In genomic region chr5:30768082-30768481, GRCm38 (mm10) we compare ENCODE assay signal across 10 mouse cellular contexts. TPM values are rescaled to one million over a fixed set of nuclear protein-coding genes. Genes with fewer than 3 reads are reported as not detected.
DNase-seq lines count a peak whose midpoint lies in the region; ATAC-seq and TF ChIP-seq lines count a peak whose summit lies in the region.
"Had no signal": no experiment of that assay in that cellular context is flagged by ENCODE, and none has a peak within 500 bp of the region (broad histone marks: within the 10 kb centered on the region; RNA-seq: fewer than 3 reads in every experiment).

No protein-coding gene starts in this region.

- no peak for TF ChIP-seq POLR2A in cerebellum, adult 2 months (IDR thresholded peaks at IDR 0.05; ENCODE audit: borderline replicate concordance, insufficient read depth, low read length)
- no peak for TF ChIP-seq POLR2A in olfactory bulb, adult 2 months (IDR thresholded peaks at IDR 0.05; ENCODE audit: insufficient read depth, low read depth, low read length)

- 35% methylated on average over 4 of the region's 4 CpGs for WGBS in cerebellum, adult 2 months
- 41% methylated on average over 4 of the region's 4 CpGs for WGBS in lung, embryonic 14.5 days
- WGBS in hindbrain, embryonic 13.5 days: 62% methylated on average over 4 of the region's 4 CpGs
- 58% methylated on average over 4 of the region's 4 CpGs for WGBS in olfactory bulb, adult 2 months

- no peak overlapping the region; the same call in 1 of the 2 replicates for H3K9ac ChIP-seq in lung, embryonic 14.5 days
- H3K9ac ChIP-seq in hindbrain, embryonic 13.5 days: peak overlapping the region; percentile 35; the same call in 1 of the 2 replicates
- H3K9ac ChIP-seq: embryonic facial prominence, embryonic 12.5 days had no signal

- H3K36me3 ChIP-seq in lung, embryonic 14.5 days (ENCODE audit: insufficient read depth): no peaks in the 10 kb centered on the region
- peaks cover 15% of the 10 kb centered on the region for H3K36me3 ChIP-seq in hindbrain, embryonic 13.5 days
- H3K36me3 ChIP-seq: embryonic facial prominence, embryonic 12.5 days had no signal

- intact Hi-C loops in left cerebral cortex, postnatal 25 days (cut with DNase I): no loop called here

- peak; percentile 35; the same call in 1 of the 2 replicates for ATAC-seq in lung, embryonic 14.5 days (ENCODE audit: insufficient read depth)
- ATAC-seq in hindbrain, embryonic 13.5 days (ENCODE audit: low FRiP score): 0 out of 2 replicates have a peak, but pooled peaks have one; percentile 2

- H3K9me3 ChIP-seq in lung, embryonic 14.5 days (ENCODE audit: low read depth, low read length): no peaks in the 10 kb centered on the region
- no peaks in the 10 kb centered on the region for H3K9me3 ChIP-seq in hindbrain, embryonic 13.5 days
- H3K9me3 ChIP-seq: embryonic facial prominence, embryonic 12.5 days had no signal

- no peak overlapping the region for H3K4me3 ChIP-seq in cerebellum, adult 2 months (replicated peaks; ENCODE audit: insufficient read depth, low read depth, low read length)
- H3K4me3 ChIP-seq in lung, embryonic 14.5 days (ENCODE audit: low read depth, low read length): no peak overlapping the region
- H3K4me3 ChIP-seq in hindbrain, embryonic 13.5 days: no peak overlapping the region
- no peak overlapping the region for H3K4me3 ChIP-seq in olfactory bulb, adult 2 months (ENCODE audit: insufficient read depth, low read depth, low read length)
- H3K4me3 ChIP-seq: embryonic facial prominence, embryonic 12.5 days had no signal

- H3K27ac ChIP-seq in cerebellum, adult 2 months (ENCODE audit: insufficient read depth, low read length): peak overlapping the region; percentile 16
- H3K27ac ChIP-seq in lung, embryonic 14.5 days (ENCODE audit: low read depth): peak overlapping the region; percentile 76
- H3K27ac ChIP-seq in hindbrain, embryonic 13.5 days: peak overlapping the region; percentile 70
- peak overlapping the region; percentile 52 for H3K27ac ChIP-seq in olfactory bulb, adult 2 months (ENCODE audit: insufficient read depth, low read depth, low read length)
- H3K27ac ChIP-seq: embryonic facial prominence, embryonic 12.5 days had no signal

- no peak for TF ChIP-seq CTCF in cerebellum, adult 2 months (IDR thresholded peaks at IDR 0.05; ENCODE audit: borderline replicate concordance, insufficient read depth, low read depth, low read length)
- TF ChIP-seq CTCF in lung, embryonic 14.5 days (IDR thresholded peaks at IDR 0.05; ENCODE audit: low read depth): no peak
- TF ChIP-seq CTCF in olfactory bulb, adult 2 months (IDR thresholded peaks at IDR 0.05; ENCODE audit: insufficient read depth, low read depth, low read length): no peak

- peaks cover 17% of the 10 kb centered on the region for H3K4me1 ChIP-seq in cerebellum, adult 2 months (ENCODE audit: control insufficient read depth, insufficient read depth, low read length)
- peaks cover 20% of the 10 kb centered on the region for H3K4me1 ChIP-seq in lung, embryonic 14.5 days (ENCODE audit: insufficient read depth)
- H3K4me1 ChIP-seq in hindbrain, embryonic 13.5 days (replicated peaks): peaks cover 76% of the 10 kb centered on the region
- H3K4me1 ChIP-seq in olfactory bulb, adult 2 months (ENCODE audit: control insufficient read depth, insufficient read depth, low read length): peaks cover 55% of the 10 kb centered on the region

- peak in 1 of 2 experiments; percentile 18 for DNase-seq in cerebellum, adult 2 months
- DNase-seq in cerebellum, adult 11-12 months: no peak
- peak; percentile 63 for DNase-seq in lung, embryonic 14.5 days
- no peak for DNase-seq in lung, postnatal 25 days (ENCODE audit: low spot score)
- no peak for DNase-seq in left cerebral cortex, postnatal 25 days (ENCODE audit: low spot score in 2 of 2)
- no peak for DNase-seq in kidney, postnatal 10 days

- H3K27me3 ChIP-seq in cerebellum, adult 2 months (ENCODE audit: control insufficient read depth, insufficient read depth, low read length): no peaks in the 10 kb centered on the region
- no peaks in the 10 kb centered on the region for H3K27me3 ChIP-seq in lung, embryonic 14.5 days (ENCODE audit: insufficient read depth, low read length)
- no peaks in the 10 kb centered on the region for H3K27me3 ChIP-seq in hindbrain, embryonic 13.5 days
- H3K27me3 ChIP-seq: embryonic facial prominence, embryonic 12.5 days had no signal

- peak overlapping the region; percentile 7; the same call in 1 of the 2 replicates for H3K4me2 ChIP-seq in lung, embryonic 14.5 days
- no peak overlapping the region for H3K4me2 ChIP-seq in hindbrain, embryonic 13.5 days
- H3K4me2 ChIP-seq: embryonic facial prominence, embryonic 12.5 days had no signal

RNA-seq across cellular contexts. Expression of gene Mapre3, which starts 46.4 kb away (rescaled TPM):
- polyA plus RNA-seq in cerebellum, adult 2 months (2012; rRNA removed): 276 and 288 TPM in 2 replicates
- 17.9 and 18.2 TPM in 2 replicates for polyA plus RNA-seq in lung, embryonic 14.5 days (2014; fragmentation: Nextera tagmentation; extraction: Ambion mirVana)
- 108 and 115 TPM in 2 replicates for polyA plus RNA-seq in hindbrain, embryonic 13.5 days (2015; fragmentation: Nextera tagmentation; extraction: Ambion mirVana)
- polyA plus RNA-seq in olfactory bulb, adult 2 months (2012; ENCODE audit: insufficient read depth, insufficient read length, low replicate concordance, missing spikeins): not detected in 2 replicates
- total RNA-seq in left cerebral cortex, postnatal 25 days (2021): 100 to 1,000 TPM; 210 to 224 TPM
- total RNA-seq: megakaryocyte-erythroid progenitor cell, adult 5-6 weeks had no signal

RNA-seq across cellular contexts. Expression of gene Dpysl5, which starts 56.7 kb away (rescaled TPM):
- polyA plus RNA-seq in cerebellum, adult 2 months (2012; rRNA removed): 24.2 and 26.5 TPM in 2 replicates
- polyA plus RNA-seq in lung, embryonic 14.5 days (2014; fragmentation: Nextera tagmentation; extraction: Ambion mirVana): 6.6 and 7.3 TPM in 2 replicates
- polyA plus RNA-seq in hindbrain, embryonic 13.5 days (2015; fragmentation: Nextera tagmentation; extraction: Ambion mirVana): 180 and 199 TPM in 2 replicates
- polyA plus RNA-seq in olfactory bulb, adult 2 months (2012; ENCODE audit: insufficient read depth, insufficient read length, low replicate concordance, missing spikeins): not detected in 2 replicates
- 10 to 100 TPM; 27.7 to 31.5 TPM for total RNA-seq in left cerebral cortex, postnatal 25 days (2021)
- total RNA-seq: megakaryocyte-erythroid progenitor cell, adult 5-6 weeks had no signal

Comparison
In these comparisons a context has a peak if more than half of its experiments do, and no peak if none do; other contexts are left out.
1. H3K27ac ChIP-seq: peak in every context shown above with its lines; median percentile 76 in lung, embryonic 14.5 days; 70 in hindbrain, embryonic 13.5 days; 52 in olfactory bulb, adult 2 months; 16 in cerebellum, adult 2 months.
2. RNA of gene Mapre3, which starts 46.4 kb away (polyA plus RNA-seq): 276 to 288 TPM in cerebellum, adult 2 months, 108 to 115 TPM in hindbrain, embryonic 13.5 days and 17.9 to 18.2 TPM in lung, embryonic 14.5 days; not detected in olfactory bulb, adult 2 months; every median in the first group is over 10 times any median in the second.